Mouse (Mus musculus): Measurements from ENCODE around the gene Ccdc58. TPM values are rescaled to one million over a fixed set of nuclear protein-coding genes. Genes with fewer than 3 reads are reported as not detected.
A peak's percentile ranks its signal among the peaks of the same experiment; 100 is the strongest.
"Not testable (repeated sequence)": the region's sequence is repeated elsewhere in the genome, so short reads cannot be mapped to it uniquely, and the experiment has no call there.

The Ccdc58 gene
- polyA plus RNA-seq (2015; fragmentation: Nextera tagmentation; extraction: Ambion mirVana): 82.2 and 98.9 TPM in 2 replicates

DNA sequence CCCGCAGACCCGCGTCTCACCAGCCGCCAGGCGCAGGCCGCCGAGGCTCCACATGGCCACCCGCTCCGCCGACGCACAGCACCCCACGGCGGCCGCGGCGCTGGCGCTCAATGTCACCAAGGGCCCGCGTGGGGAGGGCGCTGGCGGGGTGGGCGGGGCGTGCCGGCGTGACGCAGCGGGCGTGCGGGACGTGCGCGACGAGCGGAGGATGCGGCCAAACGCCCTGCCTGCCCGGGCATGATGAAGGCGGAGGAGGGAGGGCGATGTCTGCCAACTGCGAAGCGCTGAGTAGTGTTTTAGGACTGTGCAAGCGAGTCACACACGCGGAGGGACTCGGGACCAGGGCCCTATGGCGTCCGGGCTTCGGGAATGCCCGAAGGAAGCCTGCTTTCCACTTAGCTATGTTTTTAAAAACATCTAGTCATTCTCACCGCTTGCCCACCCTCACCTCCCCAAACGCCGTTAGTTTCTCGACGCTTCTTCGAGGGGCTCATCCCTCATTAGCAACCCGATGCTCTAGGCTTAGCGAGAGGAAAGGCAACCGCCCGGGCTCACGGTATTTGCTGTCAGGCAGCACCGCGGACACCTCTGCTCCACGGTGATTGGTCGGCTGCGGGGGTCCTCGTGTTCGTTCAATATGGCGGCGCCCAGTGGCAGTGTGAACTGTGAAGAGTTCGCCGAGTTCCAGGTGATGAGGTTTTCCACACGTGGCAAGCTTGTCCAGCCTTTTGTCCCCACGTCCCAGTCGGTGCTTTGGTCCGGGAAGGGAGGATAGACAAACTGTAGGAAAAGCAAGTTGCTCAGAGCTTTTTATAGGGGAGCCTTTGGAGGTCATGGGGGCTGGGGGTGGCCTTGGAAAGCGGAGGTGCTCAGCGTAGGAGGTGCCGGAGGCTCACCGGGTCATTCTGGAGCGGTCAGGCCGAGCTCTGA is at the start of gene Ccdc58, which contains the start of gene Fam162a:
Ccdc58 (plus strand) TSS at position 236 of the 930 bp plus-strand sequence.
Fam162a (minus strand) TSS at position 145 of the 930 bp plus-strand sequence.
- under 1% methylated on average over 81 of the region's 81 CpGs for WGBS
- H3K36me3 ChIP-seq (ENCODE audit: control insufficient read depth, insufficient read depth): peaks cover 9% of the 10 kb centered on the region
- H3K4me1 ChIP-seq (ENCODE audit: control insufficient read depth, insufficient read depth, low read length): peaks cover 26% of the 10 kb centered on the region
- H3K4me2 ChIP-seq (ENCODE audit: low read depth, low read length): peak within 1 kb of the TSS; percentile 79
- H3K9me3 ChIP-seq (replicated peaks; ENCODE audit: control insufficient read depth, low read length): no peaks in the 10 kb centered on the region
- peak within 1 kb of the TSS; percentile 71 for H3K4me3 ChIP-seq (ENCODE audit: low read length)
- H3K27me3 ChIP-seq (ENCODE audit: control insufficient read depth, insufficient read depth, low read length): no peaks in the 10 kb centered on the region
- ATAC-seq (replicated peaks; ENCODE audit: extremely low read depth, insufficient read depth, low FRiP score): peak; percentile 93
- peak within 1 kb of the TSS; percentile 95 for H3K9ac ChIP-seq (ENCODE audit: low read length)
- H3K27ac ChIP-seq (ENCODE audit: low read length): peak within 1 kb of the TSS; percentile 100

- not testable (repeated sequence) for H3K4me3 ChIP-seq (ENCODE audit: low read length); H3K4me1 ChIP-seq (ENCODE audit: control insufficient read depth, insufficient read depth, low read length); H3K4me2 ChIP-seq (ENCODE audit: low read depth, low read length); H3K9me3 ChIP-seq (replicated peaks; ENCODE audit: control insufficient read depth, low read length); ATAC-seq (replicated peaks; ENCODE audit: extremely low read depth, insufficient read depth, low FRiP score); H3K27ac ChIP-seq (ENCODE audit: low read length); H3K9ac ChIP-seq (ENCODE audit: low read length); H3K27me3 ChIP-seq (ENCODE audit: control insufficient read depth, insufficient read depth, low read length)
- H3K36me3 ChIP-seq (ENCODE audit: control insufficient read depth, insufficient read depth): peaks cover 27% of the 10 kb centered on the region
- WGBS: 90% methylated on average over 1 of the region's 2 CpGs
Observed at GRCm38 (mm10) chr16:36028120-36028519, 43.4 kb upstream of the Ccdc58 start.

DNA sequence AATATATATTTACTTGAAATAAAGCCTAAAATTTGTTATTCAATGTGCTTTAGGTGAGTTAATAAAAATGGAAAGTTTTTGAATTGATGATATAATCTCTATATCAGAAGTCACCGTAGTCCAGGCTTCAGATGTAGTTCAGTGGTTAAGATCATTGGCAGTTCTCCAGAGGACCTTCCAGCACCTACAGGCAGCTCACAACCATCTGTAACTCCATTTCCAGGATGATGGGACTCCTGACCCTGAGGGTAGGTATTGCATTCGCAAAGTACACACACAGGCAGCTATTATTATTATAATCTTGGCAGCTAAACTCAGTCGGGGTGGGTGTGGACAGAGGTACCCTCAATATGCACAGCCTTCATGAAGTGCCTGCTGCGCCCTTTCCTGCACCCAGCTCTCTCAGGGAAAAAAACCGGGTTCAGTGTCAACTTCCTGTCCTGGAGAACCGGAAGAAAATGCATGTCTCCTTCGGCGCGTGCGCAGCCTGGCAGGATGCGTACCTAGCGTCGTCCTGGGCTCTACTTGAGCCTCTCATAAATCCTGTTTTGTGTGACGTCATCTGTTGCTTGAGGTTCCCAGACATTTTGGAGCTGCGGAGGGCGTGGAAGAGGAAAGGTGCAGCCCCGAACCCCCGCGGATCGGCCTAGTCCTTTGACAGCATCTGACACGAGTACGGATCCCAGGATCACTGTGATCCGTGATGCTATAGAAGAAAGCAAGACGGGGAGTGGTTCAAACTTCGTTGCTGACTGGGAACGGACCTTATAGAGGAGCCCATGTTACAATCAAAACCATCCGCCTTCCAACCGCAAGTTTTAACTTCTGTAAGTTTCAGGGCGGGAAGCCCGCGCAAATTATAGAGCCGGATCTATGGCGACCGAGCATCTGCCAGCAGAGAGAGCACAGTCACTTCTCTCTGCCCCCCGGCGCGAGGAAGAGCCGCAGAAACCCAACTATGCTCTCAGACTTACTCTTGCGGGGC is 30.6 kb upstream of the Ccdc58 start, which contains the start of gene Wdr5b:
Wdr5b (plus strand) TSS at position 551 of the 985 bp plus-strand sequence.
- Histone ChIP-seq H3K27ac (ENCODE audit: low read length) (peak within 1 kb of the TSS; percentile 94), H3K9me3 (replicated peaks; ENCODE audit: control insufficient read depth, low read length) (no peaks in the 10 kb centered on the region), H3K27me3 (ENCODE audit: control insufficient read depth, insufficient read depth, low read length) (no peaks in the 10 kb centered on the region), H3K4me3 (ENCODE audit: low read length) (peak within 1 kb of the TSS; percentile 81), H3K4me1 (ENCODE audit: control insufficient read depth, insufficient read depth, low read length) (peaks cover 31% of the 10 kb centered on the region), H3K9ac (ENCODE audit: low read length) (peak within 1 kb of the TSS; percentile 88), H3K36me3 (ENCODE audit: control insufficient read depth, insufficient read depth) (peaks cover 27% of the 10 kb centered on the region), H3K4me2 (ENCODE audit: low read depth, low read length) (peak within 1 kb of the TSS; percentile 89)
- 3% methylated on average over 39 of the region's 39 CpGs for WGBS
- ATAC-seq (replicated peaks; ENCODE audit: extremely low read depth, insufficient read depth, low FRiP score): peak; percentile 94

- 18% methylated on average over 11 of the region's 11 CpGs for WGBS
- Histone ChIP-seq H3K4me3 (ENCODE audit: low read length) (peak overlapping the region; percentile 81), H3K27ac (ENCODE audit: low read length) (peak overlapping the region; percentile 94), H3K9me3 (replicated peaks; ENCODE audit: control insufficient read depth, low read length) (no peaks in the 10 kb centered on the region), H3K27me3 (ENCODE audit: control insufficient read depth, insufficient read depth, low read length) (no peaks in the 10 kb centered on the region), H3K9ac (ENCODE audit: low read length) (peak overlapping the region; percentile 88), H3K36me3 (ENCODE audit: control insufficient read depth, insufficient read depth) (peaks cover 34% of the 10 kb centered on the region), H3K4me2 (ENCODE audit: low read depth, low read length) (peak overlapping the region; percentile 89), H3K4me1 (ENCODE audit: control insufficient read depth, insufficient read depth, low read length) (peaks cover 31% of the 10 kb centered on the region)
- ATAC-seq (replicated peaks; ENCODE audit: extremely low read depth, insufficient read depth, low FRiP score): no peak
Observed at GRCm38 (mm10) chr16:36041625-36042020, 29.9 kb upstream of the Ccdc58 start.

GRCm38 (mm10) chr16:36043073-36043472 is 28.4 kb upstream of the Ccdc58 start:
- ATAC-seq (replicated peaks; ENCODE audit: extremely low read depth, insufficient read depth, low FRiP score): no peak
- Histone ChIP-seq H3K27ac (ENCODE audit: low read length) (peak overlapping the region; percentile 54), H3K4me3 (ENCODE audit: low read length) (no peak overlapping the region), H3K9me3 (replicated peaks; ENCODE audit: control insufficient read depth, low read length) (no peaks in the 10 kb centered on the region), H3K36me3 (ENCODE audit: control insufficient read depth, insufficient read depth) (peaks cover 45% of the 10 kb centered on the region), H3K4me2 (ENCODE audit: low read depth, low read length) (peak overlapping the region; percentile 7; the same call in 1 of the 2 replicates), H3K4me1 (ENCODE audit: control insufficient read depth, insufficient read depth, low read length) (peaks cover 31% of the 10 kb centered on the region), H3K27me3 (ENCODE audit: control insufficient read depth, insufficient read depth, low read length) (no peaks in the 10 kb centered on the region), H3K9ac (ENCODE audit: low read length) (no peak overlapping the region)
- 48% methylated on average over 10 of the region's 10 CpGs for WGBS

DNA sequence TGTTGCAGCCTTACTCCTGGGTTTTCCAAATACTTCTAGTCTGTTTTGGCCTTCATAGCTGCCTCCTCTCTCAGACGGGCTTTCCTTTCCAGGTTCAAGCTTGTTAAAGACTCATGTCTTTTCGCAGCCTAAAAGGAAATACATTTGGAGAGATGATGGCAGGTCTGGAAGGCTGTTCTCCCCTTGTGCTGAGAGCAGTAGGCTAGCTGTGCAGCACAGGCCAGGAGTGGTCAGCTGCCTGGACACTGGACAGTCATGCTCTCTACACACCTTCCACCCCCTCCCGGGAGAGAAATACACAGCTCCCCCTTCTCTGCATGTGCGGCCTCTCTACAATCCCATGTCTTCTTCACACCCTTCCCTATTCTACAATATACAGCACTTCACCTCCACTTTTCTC is 27.5 kb upstream of the Ccdc58 start:
- no peaks in the 10 kb centered on the region for H3K27me3 ChIP-seq (ENCODE audit: control insufficient read depth, insufficient read depth, low read length)
- no peak overlapping the region for H3K27ac ChIP-seq (ENCODE audit: low read length)
- peaks cover 54% of the 10 kb centered on the region for H3K36me3 ChIP-seq (ENCODE audit: control insufficient read depth, insufficient read depth)
- no peak overlapping the region for H3K4me3 ChIP-seq (ENCODE audit: low read length)
- ATAC-seq (replicated peaks; ENCODE audit: extremely low read depth, insufficient read depth, low FRiP score): no peak
- 82% methylated on average over 4 of the region's 4 CpGs for WGBS
- H3K9me3 ChIP-seq (replicated peaks; ENCODE audit: control insufficient read depth, low read length): no peaks in the 10 kb centered on the region
- no peak overlapping the region for H3K9ac ChIP-seq (ENCODE audit: low read length)
- H3K4me1 ChIP-seq (ENCODE audit: control insufficient read depth, insufficient read depth, low read length): peaks cover 31% of the 10 kb centered on the region
- no peak overlapping the region for H3K4me2 ChIP-seq (ENCODE audit: low read depth, low read length)

- H3K36me3 ChIP-seq (ENCODE audit: control insufficient read depth, insufficient read depth): peaks cover 81% of the 10 kb centered on the region
- no peak overlapping the region for H3K9ac ChIP-seq (ENCODE audit: low read length)
- no peaks in the 10 kb centered on the region for H3K9me3 ChIP-seq (replicated peaks; ENCODE audit: control insufficient read depth, low read length)
- no peak overlapping the region for H3K4me2 ChIP-seq (ENCODE audit: low read depth, low read length)
- peaks cover 17% of the 10 kb centered on the region for H3K4me1 ChIP-seq (ENCODE audit: control insufficient read depth, insufficient read depth, low read length)
- no peaks in the 10 kb centered on the region for H3K27me3 ChIP-seq (ENCODE audit: control insufficient read depth, insufficient read depth, low read length)
- no peak overlapping the region for H3K27ac ChIP-seq (ENCODE audit: low read length)
- H3K4me3 ChIP-seq (ENCODE audit: low read length): no peak overlapping the region
- ATAC-seq (replicated peaks; ENCODE audit: extremely low read depth, insufficient read depth, low FRiP score): no peak
- 87% methylated on average over 4 of the region's 4 CpGs for WGBS
Observed at GRCm38 (mm10) chr16:36047538-36047937, 23.9 kb upstream of the Ccdc58 start.

GRCm38 (mm10) chr16:36051491-36051890 is 20.0 kb upstream of the Ccdc58 start:
- no peak overlapping the region for H3K4me3 ChIP-seq (ENCODE audit: low read length)
- H3K27ac ChIP-seq (ENCODE audit: low read length): no peak overlapping the region
- H3K4me2 ChIP-seq (ENCODE audit: low read depth, low read length): no peak overlapping the region
- no peak for ATAC-seq (replicated peaks; ENCODE audit: extremely low read depth, insufficient read depth, low FRiP score)
- peaks cover 20% of the 10 kb centered on the region for H3K4me1 ChIP-seq (ENCODE audit: control insufficient read depth, insufficient read depth, low read length)
- H3K9ac ChIP-seq (ENCODE audit: low read length): no peak overlapping the region
- H3K9me3 ChIP-seq (replicated peaks; ENCODE audit: control insufficient read depth, low read length): no peaks in the 10 kb centered on the region
- H3K36me3 ChIP-seq (ENCODE audit: control insufficient read depth, insufficient read depth): peaks cover 56% of the 10 kb centered on the region
- no peaks in the 10 kb centered on the region for H3K27me3 ChIP-seq (ENCODE audit: control insufficient read depth, insufficient read depth, low read length)
- 90% methylated on average over 6 of the region's 6 CpGs for WGBS

All from heart, embryonic 16.5 days (tissue).